Mouse (Mus musculus) embryonic facial prominence, embryonic 12.5 days (tissue): ENCODE measurements around the gene B4galnt2. TPM values are rescaled to one million over a fixed set of nuclear protein-coding genes. Genes with fewer than 3 reads are reported as not detected.

Source experiments
- microRNA-seq: library from miRNA; unstranded; fragments of <30 nt; microRNA quantifications from one replicate; pipeline ENCODE4, GENCODE M21; 2017
- polyA plus RNA-seq: library from polyadenylated mRNA; unstranded; fragments of >200 nt; fragmentation: Nextera tagmentation; extraction: Ambion mirVana; gene quantifications from 2 replicates; pipeline ENCODE4 v1.2.1, GENCODE M21; 2016

The B4galnt2 gene
- polyA plus RNA-seq, 1 experiment from 2014 or later: not detected

Small RNA genes within 50 kb of the gene (microRNA-seq; reads per million reads assigned to microRNA genes)
- 0.54 reads per million for gene Mir3063

Other genes starting within 250 kb of the B4galnt2 start
- gene Phb, start 247.9 kb downstream of the B4galnt2 start, polyA plus RNA-seq: 229 and 231 TPM in 2 replicates
- gene Zfp652, start 202.2 kb downstream of the B4galnt2 start, polyA plus RNA-seq: 23.7 and 24.5 TPM in 2 replicates
- 2.0 and 2.1 TPM in 2 replicates for gene B130006D01Rik, start 191.3 kb downstream of the B4galnt2 start, polyA plus RNA-seq
- gene Phospho1, start 90.4 kb downstream of the B4galnt2 start, polyA plus RNA-seq: not detected in 2 replicates
- 8.9 and 13.1 TPM in 2 replicates for gene Gngt2, start 77.7 kb downstream of the B4galnt2 start, polyA plus RNA-seq
- 4.3 and 5.0 TPM in 2 replicates for gene Abi3, start 72.4 kb downstream of the B4galnt2 start, polyA plus RNA-seq
- gene Igf2bp1, start 91.0 kb upstream of the B4galnt2 start, polyA plus RNA-seq: 89.6 and 95.3 TPM in 2 replicates
- not detected in 2 replicates for gene Gip, start 109.7 kb upstream of the B4galnt2 start, polyA plus RNA-seq
- 105 and 106 TPM in 2 replicates for gene Snf8, start 120.0 kb upstream of the B4galnt2 start, polyA plus RNA-seq
- gene Ube2z, start 150.5 kb upstream of the B4galnt2 start, polyA plus RNA-seq: 49.2 and 53.0 TPM in 2 replicates
- gene Atp5g1, start 160.8 kb upstream of the B4galnt2 start, polyA plus RNA-seq: 494 and 532 TPM in 2 replicates
- not detected in 2 replicates for gene Calcoco2, start 197.1 kb upstream of the B4galnt2 start, polyA plus RNA-seq
- 0.12 TPM in 1 of 2 replicates, not detected in the other for gene Ttll6, start 218.9 kb upstream of the B4galnt2 start, polyA plus RNA-seq